Mouse (Mus musculus): ENCODE data around the gene Slc7a15.
"Not testable (repeated sequence)": the region's sequence is repeated elsewhere in the genome, so short reads cannot be mapped to it uniquely, and the experiment has no call there.

Gene Slc7a15

GRCm38 (mm10) chr12:8598966-8599365, at the start of gene Slc7a15:
Slc7a15 (minus strand) TSS chr12:8599066.
- not testable (repeated sequence) for DNase-seq

GRCm38 (mm10) chr12:8648211-8648610, 49.3 kb upstream of the Slc7a15 start:
- DNase-seq = not testable (repeated sequence)

DNA sequence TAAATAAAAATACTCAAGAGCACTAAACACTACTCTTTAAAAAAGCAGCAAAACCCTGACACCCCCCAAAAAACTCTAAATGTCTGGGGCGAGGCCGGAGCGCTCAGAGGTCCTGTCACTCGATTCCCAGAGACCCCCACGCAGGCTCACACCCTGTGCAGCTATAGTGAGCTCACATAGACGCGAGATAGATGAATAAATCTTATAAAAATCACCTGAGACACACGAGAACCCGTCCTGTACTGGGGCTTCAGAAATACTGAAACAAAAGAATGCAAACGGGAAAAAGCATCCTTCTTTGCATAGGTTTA, 42.5 kb upstream of the Slc7a15 start:
- DNase-seq = no peak

DNA sequence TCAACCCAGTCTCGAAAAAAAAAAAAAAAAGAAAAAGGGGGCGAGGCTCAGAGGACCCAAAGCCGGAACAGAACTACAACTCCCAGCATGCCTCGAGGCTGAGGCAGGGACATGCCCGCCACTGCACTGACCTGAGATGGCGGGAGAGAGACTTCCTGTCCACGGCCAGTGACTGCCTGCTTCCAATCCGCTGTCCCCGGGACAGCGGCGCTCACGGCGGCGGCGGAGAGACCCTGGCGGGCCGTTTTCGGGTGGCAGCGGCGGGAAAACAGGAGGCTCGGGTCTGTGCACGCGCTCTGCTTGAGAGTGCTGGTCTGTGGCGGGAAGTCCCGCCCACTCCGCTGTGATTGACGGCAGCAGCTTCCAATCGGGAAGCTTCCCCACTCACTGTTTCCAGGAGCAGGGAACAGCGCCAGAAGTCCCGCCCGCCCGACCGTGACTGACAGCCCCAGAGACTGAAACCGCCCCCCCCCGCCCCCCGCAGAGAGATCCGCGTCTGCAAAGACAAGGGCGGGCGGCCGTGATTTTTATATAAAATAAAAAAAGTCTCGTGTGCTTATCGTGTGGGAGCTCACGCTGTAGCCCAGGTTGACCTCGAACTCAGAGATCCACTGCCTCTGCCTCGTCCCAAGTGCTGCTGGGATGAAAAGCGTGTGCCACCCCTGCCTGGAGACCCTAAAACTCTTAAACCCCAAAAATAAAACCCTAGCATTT, 42.0 kb upstream of the Slc7a15 start:
- DNase-seq = peak; percentile 98

GRCm38 (mm10) chr12:8640186-8640585, 41.3 kb upstream of the Slc7a15 start:
- DNase-seq = not testable (repeated sequence)

- peak; percentile 42 for DNase-seq
Observed at GRCm38 (mm10) chr12:8638411-8639087, 39.7 kb upstream of the Slc7a15 start.

DNA sequence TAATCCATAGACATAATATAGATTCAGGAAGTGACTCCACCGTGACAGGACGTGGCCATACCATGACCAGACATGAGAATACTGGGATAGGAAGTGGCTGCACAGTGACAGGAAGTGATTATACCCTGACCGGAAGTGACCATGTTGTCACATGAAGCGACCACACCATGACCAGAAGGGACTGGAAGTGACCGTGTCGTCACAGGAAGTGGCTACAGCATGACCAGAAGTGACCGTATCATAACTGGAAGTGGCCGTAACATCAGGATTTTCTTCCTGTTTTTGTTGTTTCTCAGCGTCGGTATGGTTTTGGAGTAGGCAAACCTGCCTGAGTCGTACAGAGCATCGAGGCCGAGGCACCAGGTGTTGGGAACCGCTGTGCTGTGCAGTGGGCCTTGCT, 38.1 kb upstream of the Slc7a15 start:
- no peak for DNase-seq

- DNase-seq = no peak
Observed at GRCm38 (mm10) chr12:8635546-8635945, 36.7 kb upstream of the Slc7a15 start.

GRCm38 (mm10) chr12:8634306-8634705, 35.4 kb upstream of the Slc7a15 start:
- no peak for DNase-seq

DNA sequence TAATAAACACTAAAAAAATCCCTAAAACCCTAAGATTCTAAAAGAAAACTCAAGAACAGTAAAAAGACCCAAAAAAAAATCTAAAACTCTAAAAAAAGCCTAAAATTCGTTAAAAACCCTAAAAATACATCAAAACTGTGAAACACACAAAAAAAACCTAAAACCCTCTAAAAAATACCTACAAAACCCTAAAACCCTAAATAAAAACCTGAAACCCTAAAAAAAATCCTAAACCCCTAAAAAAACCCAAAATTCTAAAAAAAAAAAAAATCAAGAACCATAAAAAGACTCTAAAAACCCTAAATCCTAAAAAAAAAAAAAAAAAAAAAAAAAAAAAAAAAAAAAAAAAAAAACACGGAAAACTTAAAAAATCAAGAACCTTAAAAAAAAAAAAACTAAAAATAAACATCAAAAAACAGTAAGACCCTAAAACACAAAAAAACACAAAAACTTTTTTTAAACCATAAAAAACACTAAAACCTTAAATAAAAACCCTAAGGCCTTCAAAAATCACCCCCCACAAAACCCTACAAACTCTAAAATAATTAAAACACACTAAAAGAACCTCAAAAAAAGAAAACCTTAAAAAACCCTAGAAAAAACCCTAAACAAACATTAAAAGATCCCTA, 34.0 kb upstream of the Slc7a15 start:
- DNase-seq = no peak

DNA sequence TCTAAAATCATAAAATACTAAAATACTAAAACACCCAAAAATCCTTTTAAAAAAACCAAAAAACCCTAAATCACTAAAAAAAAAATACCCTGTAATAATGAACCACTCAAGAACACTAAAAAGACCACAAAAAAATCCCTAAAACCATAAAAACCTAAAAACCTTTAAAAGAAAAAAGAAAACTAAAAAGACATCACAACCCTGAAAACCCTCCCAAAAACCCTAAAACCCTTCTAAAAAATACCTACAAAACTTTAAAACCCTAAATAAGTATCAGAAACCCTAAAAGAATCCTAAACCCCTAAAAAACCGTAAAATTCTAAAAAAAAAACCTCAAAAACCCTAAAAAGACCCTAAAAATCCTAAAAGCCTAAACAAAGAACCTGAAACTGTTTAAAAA, 32.8 kb upstream of the Slc7a15 start:
- no peak for DNase-seq

- no peak for DNase-seq
Observed at GRCm38 (mm10) chr12:8629537-8629936, 30.7 kb upstream of the Slc7a15 start.

- DNase-seq = no peak
Observed at GRCm38 (mm10) chr12:8620678-8621018, 21.8 kb upstream of the Slc7a15 start.

DNA sequence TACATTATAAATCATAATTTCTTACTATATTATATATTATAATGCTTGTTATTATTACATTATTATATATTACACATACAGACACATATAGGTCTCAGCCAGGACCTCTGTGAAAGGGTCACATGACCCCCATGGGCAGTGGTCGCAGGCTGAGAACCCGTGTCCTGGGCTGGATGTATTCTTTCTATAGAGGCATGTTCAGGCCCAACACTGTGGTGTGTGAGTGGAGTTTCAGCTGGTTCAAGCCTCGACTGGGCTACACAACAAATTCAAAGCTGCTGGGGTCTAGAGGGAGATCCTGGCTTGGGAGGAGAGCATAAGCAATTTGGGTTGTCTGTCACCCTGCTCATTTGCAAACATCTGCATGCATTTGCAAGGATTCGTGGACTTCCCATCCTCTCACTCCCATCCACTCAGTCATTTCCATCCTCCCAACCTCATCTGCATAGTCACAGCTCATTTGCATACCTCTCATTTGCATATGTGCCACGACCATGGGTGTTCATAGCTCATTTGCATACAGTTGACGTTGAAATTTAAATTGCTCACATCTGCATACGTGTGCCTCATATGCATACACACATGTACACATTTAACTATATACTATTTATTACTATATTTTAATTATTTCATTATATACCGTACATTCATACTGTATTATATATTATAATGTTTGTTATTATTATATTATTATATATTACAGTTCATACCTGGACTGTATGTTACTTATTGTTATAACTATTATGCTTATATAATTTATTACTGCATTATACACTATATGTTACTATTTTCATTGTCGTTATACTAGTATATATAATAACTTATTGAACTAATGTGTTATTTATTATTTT, 21.2 kb upstream of the Slc7a15 start:
- no peak for DNase-seq

- no peak for DNase-seq
Observed at GRCm38 (mm10) chr12:8618271-8618670, 19.4 kb upstream of the Slc7a15 start.

GRCm38 (mm10) chr12:8609070-8609469, 10.2 kb upstream of the Slc7a15 start:
- no peak for DNase-seq

DNA sequence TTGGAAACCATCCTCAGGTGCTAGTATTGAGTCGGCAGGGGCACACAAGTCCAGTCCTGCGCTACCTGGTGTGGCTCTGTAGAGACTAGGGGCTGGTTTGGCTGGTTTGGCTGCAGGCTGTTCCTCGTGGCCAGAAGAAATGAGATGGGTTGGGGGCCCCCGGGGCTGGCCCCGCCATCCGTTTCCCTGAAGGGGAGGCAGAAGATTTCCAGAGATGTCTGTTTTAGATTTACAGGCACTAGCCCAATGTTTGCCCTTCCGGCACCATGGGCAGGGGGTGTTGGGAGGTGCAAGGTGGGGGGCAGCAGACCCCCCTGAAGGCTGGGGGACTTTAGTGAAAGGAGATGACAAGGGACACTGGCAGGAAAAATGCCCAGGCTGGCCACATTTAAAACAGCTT, 3.3 kb downstream of the Slc7a15 start:
- no peak for DNase-seq

DNA sequence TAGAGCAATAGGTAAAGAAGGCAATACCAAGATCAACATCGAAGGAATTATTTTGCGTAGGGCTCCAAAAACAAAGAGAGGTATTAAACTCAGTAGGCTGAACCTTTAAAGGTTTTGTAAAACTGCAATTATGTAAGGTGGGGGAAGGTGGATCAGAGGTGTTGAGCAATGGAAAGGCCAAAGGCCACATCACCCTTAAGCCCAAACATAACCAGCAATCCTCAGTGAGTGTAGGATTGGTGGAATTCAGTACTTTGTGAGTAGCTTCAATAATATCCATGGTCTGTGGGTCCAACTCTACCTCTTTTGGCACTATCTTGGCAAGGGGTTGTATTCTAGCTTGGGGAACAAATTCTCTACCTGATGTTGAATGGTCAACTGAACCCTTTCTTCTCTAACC, 7.5 kb downstream of the Slc7a15 start:
- not testable (repeated sequence) for DNase-seq

- DNase-seq = no peak
Observed at GRCm38 (mm10) chr12:8573405-8573804, 25.5 kb downstream of the Slc7a15 start.

GRCm38 (mm10) chr12:8571903-8572341, 26.9 kb downstream of the Slc7a15 start:
- not testable (repeated sequence) for DNase-seq

GRCm38 (mm10) chr12:8571287-8571902, 27.5 kb downstream of the Slc7a15 start:
- not testable (repeated sequence) for DNase-seq

- DNase-seq = not testable (repeated sequence)
Observed at GRCm38 (mm10) chr12:8562213-8562612, 36.7 kb downstream of the Slc7a15 start.

GRCm38 (mm10) chr12:8559876-8560275, 39.0 kb downstream of the Slc7a15 start:
- DNase-seq = not testable (repeated sequence)

Measured in right cerebral cortex, postnatal 25 days (tissue).